Mouse (Mus musculus) neural tube, embryonic 11.5 days (tissue): Measurements from ENCODE around the gene Ly6g6e. TPM values are rescaled to one million over a fixed set of nuclear protein-coding genes. Genes with fewer than 3 reads are reported as not detected.

Source experiments
- ATAC-seq: fragments of 200-750 bp; cut with Nextera tagmentation; 2 replicates; pipeline ENCODE4 v1.8.0; 2017; ENCODE audit warnings: moderate number of reproducible peaks, mild to moderate bottlenecking, moderate TSS enrichment, moderate library complexity; ENCODE audit not compliant: insufficient read depth, low FRiP score, low TSS enrichment
- DNase-seq: peaks from one replicate; pipeline ENCODE4 v3.0.0-alpha.2; 2015; ENCODE audit warnings: low spot score
- H3K27ac ChIP-seq: fragments of 300-500 bp; sonication (generic); 2 replicates; pipeline ENCODE4 v1.5.1; 2014; ENCODE audit warnings: low read depth, mild to moderate bottlenecking, low read length
- H3K27me3 ChIP-seq: fragments of 300-500 bp; sonication (generic); 2 replicates; pipeline ENCODE4 v1.6.1; 2014; ENCODE audit warnings: mild to moderate bottlenecking, low read length, mixed read lengths; ENCODE audit not compliant: control insufficient read depth, insufficient read depth
- H3K36me3 ChIP-seq: fragments of 300-500 bp; sonication (generic); 2 replicates; pipeline ENCODE4 v1.6.1; 2014; ENCODE audit warnings: mild to moderate bottlenecking, low read length, moderate library complexity, mixed read lengths; ENCODE audit not compliant: control insufficient read depth, insufficient read depth
- H3K4me1 ChIP-seq: fragments of 300-500 bp; sonication (generic); 2 replicates; pipeline ENCODE4 v1.6.1; 2014; ENCODE audit warnings: low read length, mixed read lengths; ENCODE audit not compliant: control insufficient read depth, insufficient read depth
- H3K4me2 ChIP-seq: fragments of 300-500 bp; sonication (generic); 2 replicates; pipeline ENCODE4 v1.6.1; 2014; ENCODE audit warnings: low read depth, mild to moderate bottlenecking, moderate library complexity
- H3K4me3 ChIP-seq: fragments of 300-500 bp; sonication (generic); 2 replicates; pipeline ENCODE4 v1.5.1; 2014; ENCODE audit warnings: low read depth, low read length
- H3K9ac ChIP-seq: fragments of 300-500 bp; sonication (generic); 2 replicates; pipeline ENCODE4 v1.6.1; 2014; ENCODE audit warnings: mild to moderate bottlenecking, low read length
- H3K9me3 ChIP-seq: fragments of 300-500 bp; sonication (generic); 2 replicates; pipeline ENCODE4 v1.6.1; 2016; ENCODE audit warnings: low read length; ENCODE audit not compliant: control insufficient read depth
- WGBS: fragments of 180-500 bp; shearing (Covaris S2); extraction: QIAGEN DNeasy Blood & Tissue Kit; methylation state at CpG from one replicate; pipeline ENCODE4 v1.1.7; 2014; 5-methylcytosine and 5-hydroxymethylcytosine counted together
- polyA plus RNA-seq: library from polyadenylated mRNA; unstranded; fragments of >200 nt; fragmentation: Nextera tagmentation; extraction: Ambion mirVana; gene quantifications from 2 replicates; pipeline ENCODE4 v1.2.1, GENCODE M21; 2014

The Ly6g6e gene
- polyA plus RNA-seq, 1 experiment from 2014 or later, result 0.46 TPM

DNA sequence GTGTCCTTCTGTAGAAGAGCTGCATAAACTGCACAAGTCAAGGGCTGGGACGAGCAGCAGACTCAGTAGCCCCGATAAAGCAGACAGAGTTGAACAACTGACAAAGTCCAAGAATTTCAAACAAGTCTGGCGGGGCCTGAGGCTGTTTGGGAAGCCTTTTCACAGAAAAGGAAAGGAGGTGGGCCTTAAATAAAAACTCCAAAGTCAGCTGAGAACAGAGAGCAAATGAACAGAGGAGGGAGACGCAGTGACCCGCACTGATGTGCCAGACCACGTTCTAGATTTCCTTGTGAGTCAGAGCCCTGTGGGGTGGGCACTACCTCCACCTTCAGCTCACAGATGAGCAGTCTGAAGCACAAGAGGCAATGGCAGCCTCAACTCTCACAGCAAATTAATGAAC, 41.8 kb upstream of the Ly6g6e start:
- no peaks in the 10 kb centered on the region for H3K36me3 ChIP-seq
- H3K4me1 ChIP-seq, result no peaks in the 10 kb centered on the region; the same call in 1 of the 2 replicates
- 80% methylated on average over 6 of the region's 6 CpGs for WGBS
- no peak overlapping the region for H3K27ac ChIP-seq
- ATAC-seq (no peak), DNase-seq (no peak)
- H3K9me3 ChIP-seq, result no peaks in the 10 kb centered on the region
- H3K9ac ChIP-seq, result no peak overlapping the region
- H3K4me3 ChIP-seq, result no peak overlapping the region
- H3K27me3 ChIP-seq, result no peaks in the 10 kb centered on the region
- H3K4me2 ChIP-seq, result no peak overlapping the region

DNA sequence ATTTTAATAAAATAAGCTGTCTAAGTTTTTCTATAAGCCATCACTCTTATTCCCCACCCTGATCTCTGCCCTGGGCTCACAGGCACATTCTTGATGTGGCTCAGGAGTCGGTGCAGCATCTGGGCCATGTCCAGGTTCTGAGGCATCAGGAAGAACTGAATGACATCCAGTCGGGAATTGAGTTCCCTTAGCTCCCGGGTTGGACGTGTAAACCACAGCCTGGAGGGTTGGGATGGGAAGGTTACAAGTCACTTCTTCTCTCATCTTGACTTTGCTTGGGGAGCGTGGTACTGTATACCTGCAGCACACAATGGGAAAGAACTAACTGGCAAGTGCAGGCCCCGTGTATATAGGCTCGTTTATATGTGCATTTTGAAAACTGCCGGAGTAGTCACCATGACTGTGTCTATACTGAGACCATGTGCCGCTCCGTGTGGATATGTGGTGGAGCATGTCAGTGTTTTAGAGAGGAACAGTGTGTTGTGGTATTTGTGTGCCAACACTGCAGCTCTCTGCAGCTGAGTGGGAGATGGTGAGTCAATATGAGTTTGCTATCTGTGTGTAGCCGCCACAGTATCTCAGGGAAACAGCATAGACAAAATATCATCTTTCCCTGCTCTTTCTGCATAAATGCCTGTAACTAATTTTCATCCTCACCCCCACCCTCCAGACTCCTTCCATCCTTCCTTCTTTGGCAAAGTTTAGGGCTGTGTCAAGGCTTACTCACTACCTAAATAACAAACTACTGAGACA, 37.4 kb upstream of the Ly6g6e start:
- 86% methylated on average over 11 of the region's 11 CpGs for WGBS
- no peaks in the 10 kb centered on the region for H3K27me3 ChIP-seq
- no peak overlapping the region for H3K9ac ChIP-seq
- ATAC-seq (no peak), DNase-seq (no peak)
- no peak overlapping the region for H3K27ac ChIP-seq
- H3K4me1 ChIP-seq, result no peaks in the 10 kb centered on the region
- no peak overlapping the region for H3K4me3 ChIP-seq
- H3K4me2 ChIP-seq, result no peak overlapping the region
- H3K9me3 ChIP-seq, result no peaks in the 10 kb centered on the region
- no peaks in the 10 kb centered on the region for H3K36me3 ChIP-seq

DNA sequence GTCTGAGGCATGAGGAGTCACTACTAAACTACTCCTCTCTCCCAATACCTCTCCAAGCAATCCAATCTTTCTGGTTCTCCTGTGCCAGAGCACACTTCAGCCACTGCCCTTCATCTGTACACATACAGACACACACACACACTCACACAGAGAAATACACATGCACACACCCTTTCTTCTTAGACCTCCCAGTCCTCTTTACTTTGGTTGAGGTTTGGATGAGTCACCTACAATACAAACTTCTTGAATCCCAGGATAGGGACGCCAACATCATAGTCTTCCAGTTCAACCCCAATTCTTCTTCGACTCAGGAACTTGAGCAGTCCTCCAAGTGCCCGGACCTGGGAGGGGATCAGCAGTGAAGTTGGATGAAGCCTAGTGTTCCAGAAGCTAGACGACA, 32.9 kb upstream of the Ly6g6e start:
- H3K4me3 ChIP-seq, result no peak overlapping the region
- 87% methylated on average over 4 of the region's 4 CpGs for WGBS
- DNase-seq (no peak), ATAC-seq (no peak)
- H3K27me3 ChIP-seq, result no peaks in the 10 kb centered on the region
- no peak overlapping the region for H3K9ac ChIP-seq
- H3K27ac ChIP-seq, result no peak overlapping the region
- peaks cover 5% of the 10 kb centered on the region; the same call in 1 of the 2 replicates for H3K4me1 ChIP-seq
- no peak overlapping the region for H3K4me2 ChIP-seq
- no peaks in the 10 kb centered on the region for H3K9me3 ChIP-seq
- no peaks in the 10 kb centered on the region for H3K36me3 ChIP-seq

DNA sequence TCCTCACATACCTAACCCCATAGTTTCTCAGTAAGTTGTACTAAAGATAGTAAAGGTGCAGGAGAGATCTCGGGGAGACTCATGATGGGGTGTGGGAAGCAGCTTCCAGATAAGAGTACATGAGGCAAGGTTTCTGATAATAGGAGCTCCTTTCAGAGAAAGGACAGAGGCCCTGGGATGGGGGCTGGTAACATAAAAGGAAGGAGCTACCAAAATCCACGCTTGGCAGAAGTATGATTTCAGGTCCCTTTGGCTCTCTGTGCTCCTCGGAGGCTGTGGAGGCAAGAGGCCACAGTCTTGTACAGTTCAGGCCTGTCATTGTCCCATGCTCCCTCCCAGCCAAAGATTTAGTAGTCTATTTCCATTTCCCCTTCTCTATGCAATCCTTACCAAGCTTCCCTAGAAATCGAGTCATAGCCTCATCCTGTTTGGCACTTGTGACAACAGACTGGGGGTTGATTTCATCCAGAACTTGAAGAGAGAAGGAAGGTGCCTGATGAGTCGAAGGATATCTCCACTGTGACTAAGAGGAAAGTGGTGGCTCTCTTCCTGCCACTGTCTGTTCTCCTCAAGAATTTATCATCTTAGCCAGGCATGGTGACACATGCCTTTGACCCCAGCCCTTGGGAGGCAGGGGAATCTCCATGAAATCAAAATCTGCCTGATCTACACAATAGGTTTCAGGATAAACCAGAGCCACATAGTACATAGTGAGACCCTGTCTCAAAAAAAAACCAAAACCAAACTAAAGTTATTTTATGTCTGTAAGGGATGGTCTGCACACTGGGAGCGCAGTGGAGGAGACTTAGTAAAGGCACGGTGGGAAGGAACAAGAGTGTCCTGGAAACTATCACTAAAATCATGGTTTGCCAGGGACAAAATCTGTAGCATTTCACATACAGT, 31.5 kb upstream of the Ly6g6e start:
- Histone ChIP-seq H3K4me2 (peak overlapping the region; percentile 87), H3K4me1 (peaks cover 14% of the 10 kb centered on the region), H3K9me3 (no peaks in the 10 kb centered on the region), H3K36me3 (no peaks in the 10 kb centered on the region), H3K27me3 (no peaks in the 10 kb centered on the region), H3K4me3 (no peak overlapping the region), H3K27ac (no peak overlapping the region), H3K9ac (no peak overlapping the region)
- no peak for ATAC-seq
- 87% methylated on average over 7 of the region's 7 CpGs for WGBS
- no peak for DNase-seq

DNA sequence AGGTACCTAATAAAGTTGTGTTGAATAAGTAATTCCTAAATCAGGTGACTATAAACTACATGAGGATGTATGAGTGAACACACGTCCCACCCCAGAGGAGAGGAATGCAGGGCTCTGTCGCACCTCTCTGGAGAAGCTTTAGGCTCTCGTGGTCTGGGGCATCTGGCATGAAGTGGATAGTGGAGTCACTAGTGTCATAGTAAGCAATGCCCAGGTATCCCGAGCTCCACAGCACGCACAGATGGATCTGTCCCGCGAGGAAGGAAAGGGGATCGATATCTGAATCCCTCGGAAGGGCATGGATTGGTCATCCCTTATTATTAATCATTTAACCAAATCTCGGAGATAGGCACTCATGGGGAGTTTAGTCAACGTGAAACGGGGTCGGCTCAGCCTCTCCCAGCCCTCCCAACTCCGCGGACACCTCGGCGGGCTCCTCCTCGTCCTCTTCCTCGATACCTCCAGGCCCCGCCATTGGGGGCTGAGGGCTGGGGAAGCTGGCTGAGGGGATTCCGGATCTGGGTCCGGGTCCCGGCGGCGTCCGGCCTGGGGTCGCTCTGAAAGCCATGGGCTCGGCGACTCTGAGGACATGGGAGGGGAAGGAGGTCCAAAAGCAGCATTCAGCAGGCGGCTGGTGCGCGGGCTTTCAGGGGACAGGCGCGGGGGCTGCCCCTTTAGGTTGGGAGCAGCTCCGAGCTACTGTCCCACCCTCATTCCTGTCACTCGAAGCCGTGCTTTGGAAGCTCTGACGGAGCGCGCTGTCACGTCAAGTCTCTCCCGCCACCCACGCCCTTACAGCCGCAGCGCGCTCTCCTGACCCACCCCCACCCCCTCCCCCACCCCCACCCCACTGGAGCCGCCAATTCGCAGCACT, 30.7 kb upstream of the Ly6g6e start:
- 7% methylated on average over 41 of the region's 48 CpGs for WGBS
- Histone ChIP-seq H3K27me3 (no peaks in the 10 kb centered on the region), H3K36me3 (no peaks in the 10 kb centered on the region), H3K9me3 (no peaks in the 10 kb centered on the region), H3K4me1 (peaks cover 14% of the 10 kb centered on the region), H3K4me2 (peak overlapping the region; percentile 87), H3K27ac (peak overlapping the region; percentile 63; the same call in 1 of the 2 replicates), H3K4me3 (peak overlapping the region; percentile 52), H3K9ac (peak overlapping the region; percentile 62)
- peak; percentile 56 for ATAC-seq
- DNase-seq, result peak; percentile 22

DNA sequence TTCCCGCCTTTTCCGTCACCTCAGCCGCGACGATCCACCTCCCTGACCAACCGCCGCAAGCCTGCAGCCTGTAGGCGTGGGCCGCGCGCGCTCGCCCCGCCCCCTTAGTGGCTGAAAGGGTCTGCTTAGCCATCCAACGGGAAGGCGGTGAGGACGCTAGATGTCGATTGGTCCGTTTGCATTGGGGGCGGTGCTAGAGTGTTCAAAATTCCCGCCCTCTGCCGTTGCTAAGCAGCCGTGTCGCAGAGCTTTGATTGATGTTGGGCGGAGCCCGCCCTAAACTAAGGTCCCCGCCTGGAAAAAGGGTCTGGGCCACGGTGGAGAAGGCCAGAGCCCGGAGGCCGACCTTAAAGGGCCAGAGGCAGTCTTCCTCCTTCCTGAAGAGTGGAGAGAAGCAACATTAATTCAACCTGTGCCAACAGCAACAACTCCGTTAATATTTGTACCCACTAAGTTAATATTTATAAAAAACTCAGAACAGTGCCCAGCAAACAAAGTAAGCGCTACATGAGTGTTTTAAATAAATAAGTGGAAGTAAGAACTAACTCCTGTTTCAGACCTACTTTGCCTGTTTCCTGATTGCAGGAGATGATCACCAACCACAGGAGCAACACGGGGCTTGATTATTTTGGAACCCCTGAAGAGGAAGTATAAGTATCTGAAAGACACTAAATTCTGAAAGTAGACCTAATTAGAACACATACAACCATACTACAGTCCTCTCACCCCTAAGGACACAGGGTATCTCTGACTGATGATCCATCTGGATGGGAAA, 29.8 kb upstream of the Ly6g6e start, which contains the start of gene Msh5:
TSS of gene Msh5 (minus strand) at position 65 of the 775 bp plus-strand sequence.
- Histone ChIP-seq H3K36me3 (no peaks in the 10 kb centered on the region), H3K9ac (peak within 1 kb of the TSS; percentile 62), H3K4me1 (peaks cover 19% of the 10 kb centered on the region), H3K9me3 (no peaks in the 10 kb centered on the region), H3K27me3 (no peaks in the 10 kb centered on the region), H3K4me2 (peak within 1 kb of the TSS; percentile 87), H3K4me3 (peak within 1 kb of the TSS; percentile 52), H3K27ac (peak within 1 kb of the TSS; percentile 63; the same call in 1 of the 2 replicates)
- WGBS, result 3% methylated on average over 33 of the region's 33 CpGs
- ATAC-seq (peak; percentile 96), DNase-seq (peak; percentile 99)

DNA sequence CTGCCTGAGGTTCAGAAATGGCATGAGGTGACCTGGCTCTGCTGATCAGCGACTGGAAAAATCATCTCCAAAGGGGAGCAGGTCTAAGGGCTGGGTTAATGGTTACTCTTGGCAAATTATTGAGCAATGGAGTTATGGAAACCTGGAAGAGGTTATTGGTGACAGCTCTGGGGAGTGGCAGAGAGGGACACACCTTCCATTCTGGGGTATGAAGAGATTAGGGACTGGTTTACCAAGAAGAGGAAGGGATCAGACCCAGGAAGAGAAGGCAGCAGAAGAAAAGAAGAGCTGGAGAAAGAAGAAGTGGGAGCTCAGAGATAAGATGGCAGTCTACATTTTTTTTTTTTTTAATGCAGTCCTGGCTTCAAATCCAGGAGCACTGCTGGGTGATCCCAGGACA, 29.0 kb upstream of the Ly6g6e start:
- H3K4me3 ChIP-seq, result no peak overlapping the region
- no peaks in the 10 kb centered on the region for H3K27me3 ChIP-seq
- DNase-seq, result no peak
- H3K27ac ChIP-seq, result peak overlapping the region; percentile 5; the same call in 1 of the 2 replicates
- H3K9ac ChIP-seq, result no peak overlapping the region
- no peaks in the 10 kb centered on the region for H3K9me3 ChIP-seq
- 55% methylated on average over 1 of the region's 1 CpGs for WGBS
- H3K36me3 ChIP-seq, result peaks cover under 1% of the 10 kb centered on the region; the same call in 1 of the 2 replicates
- H3K4me1 ChIP-seq, result peaks cover 22% of the 10 kb centered on the region
- no peak for ATAC-seq
- no peak overlapping the region for H3K4me2 ChIP-seq
